Mouse (Mus musculus) ES-Bruce4 (cell line): ENCODE data around the gene Epha2.

ENCODE experiments used
- CTCF ChIP-seq: IDR thresholded peaks from one replicate; pipeline ENCODE4 v1.8.1; 2011; ENCODE audit warnings: low read depth, low read length
- POLR2A ChIP-seq: IDR thresholded peaks from one replicate; pipeline ENCODE4 v1.8.1; 2011; ENCODE audit warnings: low read length; ENCODE audit not compliant: insufficient read depth

GRCm38 (mm10) chr4:141287518-141288004, 13.5 kb upstream of the Epha2 start:
- TF ChIP-seq CTCF (no peak), POLR2A (no peak)
